Mouse (Mus musculus) A20 (cell line): ENCODE results near the gene Scube3.

Experiments
- DNase-seq: peaks from one replicate; pipeline ENCODE4 v3.0.0-alpha.2; 2011; ENCODE audit warnings: low read depth, low spot score

The Scube3 gene

GRCm38 (mm10) chr17:28141771-28142699 is at the start of gene Scube3:
Gene Scube3, plus strand, starts transcription at chr17:28142141.
- no peak for DNase-seq

GRCm38 (mm10) chr17:28092297-28092696 is 49.6 kb upstream of the Scube3 start:
- DNase-seq: peak; percentile 26

GRCm38 (mm10) chr17:28093837-28094236 is 48.1 kb upstream of the Scube3 start:
- DNase-seq: no peak

- DNase-seq: no peak
Measured at GRCm38 (mm10) chr17:28096418-28096817, 45.5 kb upstream of the Scube3 start.

- no peak for DNase-seq
Measured at GRCm38 (mm10) chr17:28097308-28097707, 44.6 kb upstream of the Scube3 start.

- DNase-seq: no peak
Measured at GRCm38 (mm10) chr17:28099086-28099485, 42.9 kb upstream of the Scube3 start.

GRCm38 (mm10) chr17:28100669-28101068 is 41.3 kb upstream of the Scube3 start:
- DNase-seq: peak; percentile 26

- no peak for DNase-seq
Measured at GRCm38 (mm10) chr17:28101284-28101887, 40.6 kb upstream of the Scube3 start.

GRCm38 (mm10) chr17:28101902-28102319 is 40.0 kb upstream of the Scube3 start:
- DNase-seq: no peak

- no peak for DNase-seq
Measured at GRCm38 (mm10) chr17:28104416-28104815, 37.5 kb upstream of the Scube3 start.

- DNase-seq: peak; percentile 58
Measured at GRCm38 (mm10) chr17:28106352-28106751, 35.6 kb upstream of the Scube3 start.

- DNase-seq: no peak
Measured at GRCm38 (mm10) chr17:28107275-28107674, 34.7 kb upstream of the Scube3 start.

- no peak for DNase-seq
Measured at GRCm38 (mm10) chr17:28112266-28112665, 29.7 kb upstream of the Scube3 start.

- no peak for DNase-seq
Measured at GRCm38 (mm10) chr17:28116335-28116734, 25.6 kb upstream of the Scube3 start.

GRCm38 (mm10) chr17:28117451-28118209 is 24.3 kb upstream of the Scube3 start:
- no peak for DNase-seq

- no peak for DNase-seq
Measured at GRCm38 (mm10) chr17:28120460-28120859, 21.5 kb upstream of the Scube3 start.

- DNase-seq: no peak
Measured at GRCm38 (mm10) chr17:28122949-28123348, 19.0 kb upstream of the Scube3 start.

- DNase-seq: no peak
Measured at GRCm38 (mm10) chr17:28123627-28124026, 18.3 kb upstream of the Scube3 start.

GRCm38 (mm10) chr17:28124368-28124767 is 17.6 kb upstream of the Scube3 start:
- no peak for DNase-seq

GRCm38 (mm10) chr17:28129796-28130195 is 12.1 kb upstream of the Scube3 start:
- DNase-seq: no peak

- no peak for DNase-seq
Measured at GRCm38 (mm10) chr17:28130391-28131125, 11.4 kb upstream of the Scube3 start.
